Mouse (Mus musculus) megakaryocyte, embryonic 14.5 days (primary cell): ENCODE data around the gene Gm20388.
"Not testable (repeated sequence)": the region's sequence is repeated elsewhere in the genome, so short reads cannot be mapped to it uniquely, and the experiment has no call there.

Source experiments
- FLI1 ChIP-seq: IDR thresholded peaks from 2 replicates; pipeline ENCODE4 v1.6.1; 2012; ENCODE audit warnings: low read length, inconsistent platforms, mixed read lengths
- GATA1 ChIP-seq: IDR thresholded peaks from 3 replicates; pipeline ENCODE4 v1.6.1; 2012; ENCODE audit warnings: mixed read lengths, low read length, inconsistent platforms, borderline replicate concordance

- TF ChIP-seq GATA1, FLI1: not testable (repeated sequence)
Measured at GRCm38 (mm10) chr8:123575386-123575785, 3664.7 kb downstream of the Gm20388 start.
